Mouse (Mus musculus) liver, embryonic 16.5 days (tissue): ENCODE results near the gene Mesp1. TPM values are rescaled to one million over a fixed set of nuclear protein-coding genes. Genes with fewer than 3 reads are reported as not detected.

ENCODE experiments used
- ATAC-seq: fragments of 200-750 bp; cut with Nextera tagmentation; 2 replicates; pipeline ENCODE4 v1.8.0; 2017; ENCODE audit warnings: low read depth, mild to moderate bottlenecking, moderate number of reproducible peaks, moderate library complexity
- H3K27ac ChIP-seq: fragments of 300-500 bp; sonication (generic); 2 replicates; pipeline ENCODE4 v1.5.1; 2014; ENCODE audit warnings: mild to moderate bottlenecking, low read length
- H3K27me3 ChIP-seq: fragments of 300-500 bp; sonication (generic); 2 replicates; pipeline ENCODE4 v1.6.1; 2014; ENCODE audit warnings: low read depth, low read length, mixed read lengths; ENCODE audit not compliant: control insufficient read depth, insufficient read depth
- H3K36me3 ChIP-seq: fragments of 300-500 bp; sonication (generic); 2 replicates; pipeline ENCODE4 v1.6.1; 2014; ENCODE audit warnings: mild to moderate bottlenecking; ENCODE audit not compliant: control insufficient read depth, insufficient read depth
- H3K4me1 ChIP-seq: fragments of 300-500 bp; sonication (generic); 2 replicates; pipeline ENCODE4 v1.6.1; 2014; ENCODE audit warnings: low read depth, low read length, mixed read lengths; ENCODE audit not compliant: control insufficient read depth
- H3K4me2 ChIP-seq: fragments of 300-500 bp; sonication (generic); 2 replicates; pipeline ENCODE4 v1.6.1; 2014; ENCODE audit warnings: low read depth, low read length, mixed read lengths
- H3K4me3 ChIP-seq: fragments of 300-500 bp; sonication (generic); 2 replicates; pipeline ENCODE4 v1.5.1; 2014; ENCODE audit warnings: low read depth, mild to moderate bottlenecking, low read length
- H3K9ac ChIP-seq: fragments of 300-500 bp; sonication (generic); 2 replicates; pipeline ENCODE4 v1.6.1; 2014; ENCODE audit warnings: low read depth, low read length
- H3K9me3 ChIP-seq: fragments of 300-500 bp; sonication (generic); replicated peaks from 2 replicates; pipeline ENCODE4 v1.6.1; 2016; ENCODE audit warnings: low read length; ENCODE audit not compliant: control insufficient read depth
- WGBS: fragments of 180-500 bp; shearing (Covaris S2); extraction: QIAGEN DNeasy Blood & Tissue Kit; methylation state at CpG from one replicate; pipeline ENCODE4 v1.1.7; 2014; ENCODE audit not compliant: insufficient replicate concordance; 5-methylcytosine and 5-hydroxymethylcytosine counted together
- polyA plus RNA-seq: library from polyadenylated mRNA; unstranded; fragments of >200 nt; fragmentation: Nextera tagmentation; extraction: Ambion mirVana; gene quantifications from 2 replicates; pipeline ENCODE4 v1.2.1, GENCODE M21; 2015

The Mesp1 gene
- 0.09 TPM in 1 of 2 replicates, not detected in the other for polyA plus RNA-seq

- peaks cover 40% of the 10 kb centered on the region for H3K27me3 ChIP-seq
- peaks cover 3% of the 10 kb centered on the region; the same call in 1 of the 2 replicates for H3K4me1 ChIP-seq
- H3K27ac ChIP-seq: no peak within 1 kb of the TSS
- H3K9me3 ChIP-seq: no peaks in the 10 kb centered on the region
- H3K4me2 ChIP-seq: peak within 1 kb of the TSS; percentile 60
- H3K36me3 ChIP-seq: no peaks in the 10 kb centered on the region
- WGBS: 48% methylated on average over 6 of the region's 6 CpGs
- no peak within 1 kb of the TSS for H3K9ac ChIP-seq
- peak within 1 kb of the TSS; percentile 48 for H3K4me3 ChIP-seq
- no peak for ATAC-seq
Observed at GRCm38 (mm10) chr7:79793688-79794087, at the start of gene Mesp1. TSS of gene Mesp1 (minus strand) at chr7:79793788.

- peak overlapping the region; percentile 43 for H3K4me3 ChIP-seq
- 52% methylated on average over 7 of the region's 7 CpGs for WGBS
Observed at GRCm38 (mm10) chr7:79842163-79842562, 48.6 kb upstream of the Mesp1 start.

DNA sequence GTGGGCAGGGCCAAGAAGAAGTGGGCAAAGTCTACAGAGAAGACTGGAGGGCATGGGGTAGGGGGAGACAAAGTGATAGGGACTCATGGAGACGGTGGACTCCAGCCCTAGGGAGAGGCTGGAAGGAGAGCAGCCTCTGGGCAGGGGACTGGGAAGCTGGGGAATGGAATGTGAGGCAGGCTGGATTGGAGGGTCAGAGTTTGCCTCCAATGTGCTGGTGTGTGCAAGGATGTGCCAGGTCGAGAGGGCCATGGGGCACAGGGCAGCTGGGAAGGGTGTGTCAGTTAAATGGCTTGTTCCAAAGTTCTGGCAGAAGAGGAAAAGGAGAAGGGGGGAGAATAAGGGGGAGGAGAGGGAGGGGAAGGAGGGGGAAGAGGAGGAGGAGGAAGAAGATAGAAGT, 43.7 kb upstream of the Mesp1 start:
- no peak overlapping the region for H3K27ac ChIP-seq
- no peaks in the 10 kb centered on the region for H3K4me1 ChIP-seq
- 38% methylated on average over 2 of the region's 2 CpGs for WGBS

More at GRCm38 (mm10) chr7:79842163-79842562, 48.6 kb upstream of the Mesp1 start:
- peaks cover 3% of the 10 kb centered on the region for H3K4me1 ChIP-seq
- peak overlapping the region; percentile 41 for H3K4me2 ChIP-seq
- no peaks in the 10 kb centered on the region for H3K9me3 ChIP-seq
- no peak overlapping the region; the same call in 1 of the 2 replicates for H3K9ac ChIP-seq
- no peaks in the 10 kb centered on the region for H3K36me3 ChIP-seq
- no peaks in the 10 kb centered on the region; the same call in 1 of the 2 replicates for H3K27me3 ChIP-seq
- H3K27ac ChIP-seq: peak overlapping the region; percentile 57; the same call in 1 of the 2 replicates
- ATAC-seq: peak; percentile 87

GRCm38 (mm10) chr7:79835196-79835595, 41.6 kb upstream of the Mesp1 start:
- no peak overlapping the region for H3K27ac ChIP-seq
- 75% methylated on average over 6 of the region's 6 CpGs for WGBS
- H3K4me2 ChIP-seq: no peak overlapping the region
- no peak for ATAC-seq
- H3K9me3 ChIP-seq: no peaks in the 10 kb centered on the region
- H3K9ac ChIP-seq: no peak overlapping the region
- H3K4me3 ChIP-seq: no peak overlapping the region
- H3K36me3 ChIP-seq: no peaks in the 10 kb centered on the region
- no peaks in the 10 kb centered on the region for H3K4me1 ChIP-seq
- H3K27me3 ChIP-seq: no peaks in the 10 kb centered on the region

More for the DNA sequence above, 43.7 kb upstream of the Mesp1 start:
- no peak for ATAC-seq
- H3K36me3 ChIP-seq: no peaks in the 10 kb centered on the region
- H3K4me2 ChIP-seq: no peak overlapping the region
- no peaks in the 10 kb centered on the region for H3K27me3 ChIP-seq
- no peaks in the 10 kb centered on the region for H3K9me3 ChIP-seq
- no peak overlapping the region for H3K4me3 ChIP-seq
- H3K9ac ChIP-seq: no peak overlapping the region

- Histone ChIP-seq H3K4me3 (no peak overlapping the region), H3K9ac (no peak overlapping the region), H3K36me3 (no peaks in the 10 kb centered on the region), H3K27ac (no peak overlapping the region), H3K27me3 (no peaks in the 10 kb centered on the region), H3K4me1 (no peaks in the 10 kb centered on the region), H3K9me3 (no peaks in the 10 kb centered on the region), H3K4me2 (no peak overlapping the region)
- ATAC-seq: no peak
Observed at GRCm38 (mm10) chr7:79832980-79833379, 39.4 kb upstream of the Mesp1 start.

DNA sequence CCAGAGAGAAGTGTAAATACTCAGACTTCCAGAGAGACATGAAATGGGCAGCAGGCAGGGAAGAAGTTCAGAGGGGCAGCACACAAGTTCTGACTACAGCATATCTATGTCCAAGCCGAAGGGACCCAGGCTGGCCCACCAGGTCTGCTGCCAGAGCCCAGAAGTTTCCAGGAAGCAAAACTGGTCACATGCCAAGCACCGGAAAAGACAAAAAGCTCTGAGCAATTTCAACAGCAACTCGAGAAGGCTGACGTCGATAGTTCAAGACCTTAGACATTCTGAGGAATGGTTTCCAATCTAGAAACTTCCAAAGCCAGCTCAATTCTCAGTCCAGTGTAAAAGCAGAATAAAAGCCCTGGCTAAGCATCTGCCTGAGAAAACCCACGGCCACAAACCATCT, 38.0 kb upstream of the Mesp1 start:
- no peak for ATAC-seq
- Histone ChIP-seq H3K36me3 (no peaks in the 10 kb centered on the region), H3K9ac (no peak overlapping the region), H3K4me3 (no peak overlapping the region), H3K9me3 (no peaks in the 10 kb centered on the region), H3K4me1 (no peaks in the 10 kb centered on the region), H3K27ac (no peak overlapping the region), H3K4me2 (no peak overlapping the region), H3K27me3 (no peaks in the 10 kb centered on the region)
- 61% methylated on average over 6 of the region's 6 CpGs for WGBS

DNA sequence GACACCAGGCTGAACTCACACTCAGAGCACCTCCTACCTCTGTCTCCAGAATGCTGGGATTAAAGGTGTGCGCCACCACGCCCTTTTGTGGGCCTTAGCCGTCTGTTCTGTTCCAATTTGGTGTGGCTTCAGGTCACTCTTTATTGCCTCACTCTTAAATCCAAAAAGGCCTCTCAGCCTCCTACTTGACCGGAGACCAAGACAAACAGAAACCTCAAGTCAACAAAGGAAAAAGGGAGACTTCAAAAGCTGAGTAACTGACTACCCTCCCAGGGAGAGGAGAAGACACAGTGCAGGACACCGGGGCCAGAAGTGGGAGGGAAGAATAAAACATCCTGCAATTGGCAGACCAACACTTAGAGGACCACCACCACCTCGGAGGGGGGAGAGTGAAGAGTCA, 37.6 kb upstream of the Mesp1 start:
- Histone ChIP-seq H3K27me3 (no peaks in the 10 kb centered on the region), H3K27ac (no peak overlapping the region), H3K4me3 (no peak overlapping the region), H3K9ac (no peak overlapping the region), H3K4me2 (no peak overlapping the region), H3K36me3 (no peaks in the 10 kb centered on the region), H3K4me1 (no peaks in the 10 kb centered on the region), H3K9me3 (no peaks in the 10 kb centered on the region)
- ATAC-seq: no peak
- WGBS: 48% methylated on average over 6 of the region's 6 CpGs

DNA sequence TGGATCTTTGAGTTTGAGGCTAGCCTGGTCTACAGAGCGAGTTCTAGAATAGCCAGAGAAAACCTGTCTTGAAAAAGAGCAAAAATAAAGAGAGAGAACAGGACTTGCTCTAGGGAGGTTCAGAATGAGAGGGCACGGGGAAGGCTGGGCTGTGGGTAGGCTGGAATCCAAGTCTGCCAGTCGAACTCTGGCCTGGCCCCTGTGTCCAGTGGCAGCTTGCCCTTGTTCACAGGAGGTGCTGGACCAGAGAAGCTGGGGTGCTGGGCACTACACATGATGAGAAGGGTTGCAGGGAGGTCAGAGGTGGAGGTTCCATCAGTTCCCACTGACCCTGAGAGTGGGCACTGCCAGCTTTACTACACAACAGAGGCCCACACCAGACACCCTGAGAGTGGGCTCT, 34.8 kb upstream of the Mesp1 start:
- no peak for ATAC-seq
- WGBS: 63% methylated on average over 3 of the region's 3 CpGs
- H3K4me2 ChIP-seq: no peak overlapping the region
- H3K9ac ChIP-seq: no peak overlapping the region
- H3K27me3 ChIP-seq: no peaks in the 10 kb centered on the region
- H3K4me1 ChIP-seq: no peaks in the 10 kb centered on the region
- no peaks in the 10 kb centered on the region for H3K9me3 ChIP-seq
- peaks cover 2% of the 10 kb centered on the region; the same call in 1 of the 2 replicates for H3K36me3 ChIP-seq
- H3K27ac ChIP-seq: no peak overlapping the region
- no peak overlapping the region for H3K4me3 ChIP-seq

DNA sequence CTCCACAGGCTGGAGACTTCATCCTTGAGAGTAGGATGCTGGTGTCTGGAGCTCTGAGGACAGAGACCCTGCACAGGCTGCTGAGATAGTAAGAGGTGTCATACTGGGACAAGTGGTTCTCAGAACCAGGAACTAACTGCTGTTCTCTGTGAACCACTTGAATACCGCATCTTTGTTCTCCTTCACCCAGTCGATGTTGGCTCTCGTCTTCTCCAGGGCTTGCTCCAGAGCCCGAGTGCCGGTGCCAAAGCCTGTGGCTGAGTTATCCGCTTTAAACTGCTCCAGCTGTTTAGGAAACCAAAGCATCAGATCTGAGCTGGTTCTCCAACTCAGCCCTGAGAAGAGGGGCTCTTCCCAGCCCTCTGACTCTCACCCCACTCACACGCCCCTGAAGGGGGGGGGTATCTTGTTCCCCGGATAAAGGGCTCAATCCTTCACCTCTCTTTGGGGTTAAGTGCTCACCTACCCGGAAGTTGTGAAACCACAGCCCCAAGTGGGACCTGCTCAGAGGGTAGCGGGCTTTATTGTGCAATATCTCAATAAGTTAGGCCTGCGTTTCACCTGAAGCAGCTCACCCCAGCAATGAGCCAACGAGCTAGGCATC, 28.6 kb upstream of the Mesp1 start:
- H3K4me3 ChIP-seq: no peak overlapping the region
- H3K36me3 ChIP-seq: peaks cover 2% of the 10 kb centered on the region; the same call in 1 of the 2 replicates
- 55% methylated on average over 12 of the region's 12 CpGs for WGBS
- no peaks in the 10 kb centered on the region; the same call in 1 of the 2 replicates for H3K4me1 ChIP-seq
- ATAC-seq: peak; percentile 27; the same call in 1 of the 2 replicates
- no peak overlapping the region for H3K27ac ChIP-seq
- H3K4me2 ChIP-seq: no peak overlapping the region
- H3K27me3 ChIP-seq: no peaks in the 10 kb centered on the region
- no peak overlapping the region for H3K9ac ChIP-seq
- H3K9me3 ChIP-seq: no peaks in the 10 kb centered on the region
